In the genomic region with DNA sequence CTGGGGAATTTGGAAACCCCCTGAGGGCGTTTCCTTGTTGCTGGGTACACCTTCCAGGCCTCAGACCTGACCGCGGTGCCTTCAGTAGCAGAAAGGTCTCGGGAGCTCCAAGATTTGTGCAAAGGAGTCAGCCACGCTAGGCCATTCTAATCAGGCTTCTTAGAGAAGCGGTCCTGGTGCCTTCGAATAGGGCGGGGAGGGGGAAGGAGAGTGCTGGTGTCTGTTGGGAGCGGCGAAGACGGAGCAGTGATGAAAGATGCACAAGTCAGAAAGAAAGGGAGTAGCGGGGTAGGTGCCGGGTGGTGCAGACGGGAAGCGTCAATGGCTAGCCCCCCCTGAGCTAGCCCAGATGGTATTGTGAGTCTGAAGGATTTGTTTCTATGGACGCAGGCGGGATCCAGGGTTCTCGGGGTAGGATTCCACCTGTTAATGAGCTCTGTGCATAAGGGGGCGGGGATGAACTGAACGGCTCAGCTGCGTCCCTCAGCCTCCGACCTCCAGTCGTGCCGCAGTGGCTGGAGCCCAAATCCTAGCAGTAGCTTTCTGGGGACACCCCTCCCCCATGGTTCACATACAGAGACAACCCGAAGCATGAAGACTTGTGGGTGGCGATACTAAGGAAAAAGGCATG, we compare ENCODE assay signal across 10 mouse cellular contexts. TPM values are rescaled to one million over a fixed set of nuclear protein-coding genes. Genes with fewer than 3 reads are reported as not detected.
A peak's percentile ranks its signal among the peaks of the same experiment; 100 is the strongest.
DNase-seq lines count a peak whose midpoint lies in the region; ATAC-seq and TF ChIP-seq lines count a peak whose summit lies in the region.
"Had no signal": no experiment of that assay in that cellular context is flagged by ENCODE, and none has a peak within 500 bp of the region (broad histone marks: within the 10 kb centered on the region; RNA-seq: fewer than 3 reads in every experiment).

No protein-coding gene starts in this region.

- WGBS in heart, embryonic 15.5 days: 2% methylated on average over 26 of the region's 26 CpGs
- under 1% methylated on average over 26 of the region's 26 CpGs for WGBS in embryonic facial prominence, embryonic 10.5 days
- under 1% methylated on average over 26 of the region's 26 CpGs for WGBS in hindbrain, embryonic 16.5 days
- under 1% methylated on average over 26 of the region's 26 CpGs for WGBS in neural tube, embryonic 14.5 days

- no peak overlapping the region for H3K4me3 ChIP-seq in heart, embryonic 15.5 days
- H3K4me3 ChIP-seq in embryonic facial prominence, embryonic 10.5 days: peak overlapping the region; percentile 39
- H3K4me3 ChIP-seq in hindbrain, embryonic 16.5 days (ENCODE audit: low read length): peak overlapping the region; percentile 44
- peak overlapping the region; percentile 48 for H3K4me3 ChIP-seq in neural tube, embryonic 14.5 days (ENCODE audit: low read depth, low read length)
- no peak overlapping the region for H3K4me3 ChIP-seq in gastrocnemius, adult 2 months

- no peaks in the 10 kb centered on the region for H3K4me1 ChIP-seq in heart, embryonic 15.5 days (replicated peaks)
- H3K4me1 ChIP-seq in embryonic facial prominence, embryonic 10.5 days: peaks cover 16% of the 10 kb centered on the region
- H3K4me1 ChIP-seq in hindbrain, embryonic 16.5 days (ENCODE audit: control insufficient read depth, insufficient read depth, low read depth, low read length): no peaks in the 10 kb centered on the region; the same call in 1 of the 2 replicates
- no peaks in the 10 kb centered on the region for H3K4me1 ChIP-seq in neural tube, embryonic 14.5 days (ENCODE audit: control insufficient read depth, insufficient read depth, low read length)

- 0 out of 2 replicates have a peak, but pooled peaks have one; percentile 18 for ATAC-seq in heart, embryonic 15.5 days (replicated peaks; ENCODE audit: insufficient number of reproducible peaks, insufficient read depth, low FRiP score, low read depth)
- ATAC-seq in hindbrain, embryonic 16.5 days: peak; percentile 82
- peak; percentile 59 for ATAC-seq in neural tube, embryonic 14.5 days (ENCODE audit: low read depth)

- no peak overlapping the region for H3K4me2 ChIP-seq in heart, embryonic 15.5 days
- peak overlapping the region; percentile 59 for H3K4me2 ChIP-seq in hindbrain, embryonic 16.5 days (ENCODE audit: low read length)
- H3K4me2 ChIP-seq in neural tube, embryonic 14.5 days (ENCODE audit: low read depth, low read length): peak overlapping the region; percentile 79

- intact Hi-C loops in heart, postnatal 14 days (cut with DNase I): no loop called here
- intact Hi-C loops in gastrocnemius, adult 2 months (cut with DNase I): loop anchor here (10.0 kb wide), 1 partner anchor 188 kb away; no protein-coding TSS in a partner anchor

- H3K36me3 ChIP-seq in heart, embryonic 15.5 days: no peaks in the 10 kb centered on the region
- H3K36me3 ChIP-seq in embryonic facial prominence, embryonic 10.5 days (replicated peaks): no peaks in the 10 kb centered on the region
- no peaks in the 10 kb centered on the region for H3K36me3 ChIP-seq in hindbrain, embryonic 16.5 days (ENCODE audit: control insufficient read depth, insufficient read depth, low read length)
- H3K36me3 ChIP-seq in neural tube, embryonic 14.5 days (ENCODE audit: control insufficient read depth, insufficient read depth, low read length): no peaks in the 10 kb centered on the region

- no peak for TF ChIP-seq CTCF in gastrocnemius, adult 2 months (IDR thresholded peaks at IDR 0.05)

- no peak overlapping the region for H3K9ac ChIP-seq in heart, embryonic 15.5 days
- peak overlapping the region; percentile 59 for H3K9ac ChIP-seq in hindbrain, embryonic 16.5 days (ENCODE audit: low read depth, low read length)
- peak overlapping the region; percentile 89 for H3K9ac ChIP-seq in neural tube, embryonic 14.5 days (replicated peaks; ENCODE audit: low read depth, low read length)

- no peaks in the 10 kb centered on the region for H3K9me3 ChIP-seq in heart, embryonic 15.5 days (replicated peaks)
- no peaks in the 10 kb centered on the region for H3K9me3 ChIP-seq in embryonic facial prominence, embryonic 10.5 days
- H3K9me3 ChIP-seq in hindbrain, embryonic 16.5 days (ENCODE audit: control insufficient read depth, low read length): no peaks in the 10 kb centered on the region
- no peaks in the 10 kb centered on the region for H3K9me3 ChIP-seq in neural tube, embryonic 14.5 days (ENCODE audit: control insufficient read depth, low read length)

- no peak for DNase-seq in heart, postnatal 14 days
- DNase-seq in embryonic facial prominence, embryonic 10.5 days (ENCODE audit: low spot score): peak; percentile 48
- no peak for DNase-seq in gastrocnemius, adult 2 months
- no peak for DNase-seq in adrenal gland, adult 18-20 months (ENCODE audit: low spot score in 2 of 2)
- no peak for DNase-seq in layer of hippocampus, adult 8-10 months (ENCODE audit: low spot score in 2 of 2)
- DNase-seq: gastrocnemius, postnatal 36 days had no signal

- peaks cover 80% of the 10 kb centered on the region for H3K27me3 ChIP-seq in heart, embryonic 15.5 days
- H3K27me3 ChIP-seq in embryonic facial prominence, embryonic 10.5 days (replicated peaks; ENCODE audit: low read depth, poor library complexity, severe bottlenecking): peaks cover 100% of the 10 kb centered on the region
- peaks cover 7% of the 10 kb centered on the region for H3K27me3 ChIP-seq in hindbrain, embryonic 16.5 days (replicated peaks; ENCODE audit: control insufficient read depth, insufficient read depth, low read length)
- H3K27me3 ChIP-seq in neural tube, embryonic 14.5 days (ENCODE audit: control insufficient read depth, insufficient read depth, low read length): peaks cover 8% of the 10 kb centered on the region

- no peak overlapping the region for H3K27ac ChIP-seq in heart, embryonic 15.5 days
- no peak overlapping the region for H3K27ac ChIP-seq in embryonic facial prominence, embryonic 10.5 days (replicated peaks)
- H3K27ac ChIP-seq in hindbrain, embryonic 16.5 days (ENCODE audit: low read depth, low read length): peak overlapping the region; percentile 86
- H3K27ac ChIP-seq in neural tube, embryonic 14.5 days (ENCODE audit: low read depth, low read length): peak overlapping the region; percentile 97
- no peak overlapping the region for H3K27ac ChIP-seq in gastrocnemius, adult 2 months

RNA-seq across cellular contexts. Expression of a gene that starts 5.3 kb away (rescaled TPM):
- polyA plus RNA-seq in heart, embryonic 15.5 days (2015; fragmentation: Nextera tagmentation; extraction: Ambion mirVana): 0.04 and 0.20 TPM in 2 replicates
- not detected for total RNA-seq in heart, postnatal 14 days (2021)
- polyA plus RNA-seq in embryonic facial prominence, embryonic 10.5 days (2016; fragmentation: Nextera tagmentation; extraction: Ambion mirVana): 2.9 and 5.4 TPM in 2 replicates
- 112 and 126 TPM in 2 replicates for polyA plus RNA-seq in hindbrain, embryonic 16.5 days (2015; fragmentation: Nextera tagmentation; extraction: Ambion mirVana)
- polyA plus RNA-seq in neural tube, embryonic 14.5 days (2014; fragmentation: Nextera tagmentation; extraction: Ambion mirVana): 120 and 139 TPM in 2 replicates
- not detected for total RNA-seq in gastrocnemius, adult 2 months (2021)
- total RNA-seq in adrenal gland, adult 18-20 months (2021): 1 to 10 TPM; 1.4 to 1.8 TPM
- total RNA-seq in layer of hippocampus, adult 8-10 months (2022): 10 to 100 TPM; 15.1 to 21.9 (median 21.1) TPM
- total RNA-seq: gastrocnemius, postnatal 36 days had no signal
- polyA plus RNA-seq: large intestine, adult 2 months had no signal

Comparison
In these comparisons a context has a peak if more than half of its experiments do, and no peak if none do; other contexts are left out.
1. ATAC-seq: peak in every context shown above with its lines; median percentile 82 in hindbrain, embryonic 16.5 days; 59 in neural tube, embryonic 14.5 days; 18 in heart, embryonic 15.5 days.
2. H3K27ac ChIP-seq: peak in hindbrain, embryonic 16.5 days (single experiment) and neural tube, embryonic 14.5 days (single experiment); none in heart, embryonic 15.5 days (single experiment), embryonic facial prominence, embryonic 10.5 days (single experiment) and gastrocnemius, adult 2 months (single experiment).
3. H3K4me3 ChIP-seq: peak in embryonic facial prominence, embryonic 10.5 days (single experiment), hindbrain, embryonic 16.5 days (single experiment) and neural tube, embryonic 14.5 days (single experiment); none in heart, embryonic 15.5 days (single experiment) and gastrocnemius, adult 2 months (single experiment).
4. RNA of a gene that starts 5.3 kb away (total RNA-seq): 15.1 to 21.9 TPM in layer of hippocampus, adult 8-10 months; 1.4 to 1.8 TPM in adrenal gland, adult 18-20 months, not detected in heart, postnatal 14 days and not detected in gastrocnemius, adult 2 months; every median in the first group is over 4 times any median in the second.